Mouse (Mus musculus): ENCODE measurements around the gene Ghr. TPM values are rescaled to one million over a fixed set of nuclear protein-coding genes. Genes with fewer than 3 reads are reported as not detected.
A peak's percentile ranks its signal among the peaks of the same experiment; 100 is the strongest.

Gene Ghr
- polyA plus RNA-seq, 1 experiment from 2014 or later, result 5.9 TPM

- Histone ChIP-seq H3K4me1 (ENCODE audit: control insufficient read depth, insufficient read depth, low read length) (no peaks in the 10 kb centered on the region), H3K9me3 (replicated peaks; ENCODE audit: control insufficient read depth, low read length) (no peaks in the 10 kb centered on the region), H3K4me2 (ENCODE audit: low read length) (no peak overlapping the region), H3K27ac (ENCODE audit: low read depth, low read length) (no peak overlapping the region), H3K36me3 (ENCODE audit: control insufficient read depth, insufficient read depth, low read length) (no peaks in the 10 kb centered on the region), H3K9ac (ENCODE audit: low read length) (no peak overlapping the region), H3K27me3 (replicated peaks; ENCODE audit: control insufficient read depth, insufficient read depth, low read length) (no peaks in the 10 kb centered on the region), H3K4me3 (ENCODE audit: low read depth, low read length) (no peak overlapping the region)
- DNase-seq (ENCODE audit: low spot score) (no peak), ATAC-seq (no peak)
- 42% methylated on average over 6 of the region's 6 CpGs for WGBS
Measured at GRCm38 (mm10) chr15:3349306-3350064, 233.8 kb downstream of the Ghr start.

DNA sequence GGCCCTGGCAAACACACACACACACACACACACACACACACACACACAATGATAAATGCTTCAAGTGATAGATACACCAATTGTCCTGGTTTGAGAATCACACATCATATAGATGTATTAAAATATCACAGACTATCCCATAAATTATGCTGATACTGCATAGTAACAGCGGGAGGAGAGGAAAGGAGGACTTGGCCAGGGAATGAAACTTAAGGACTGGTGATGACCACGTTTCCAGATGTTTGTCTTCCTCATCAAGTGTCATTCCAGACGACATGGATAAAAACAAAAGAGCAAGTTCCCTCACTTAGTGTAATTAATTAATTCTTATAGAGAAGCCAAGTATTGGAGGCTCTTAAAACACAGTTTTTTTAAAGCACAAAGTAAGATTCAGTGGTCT is 236.6 kb downstream of the Ghr start:
- H3K9ac ChIP-seq (ENCODE audit: low read length), result no peak overlapping the region
- WGBS, result 78% methylated on average over 3 of the region's 3 CpGs
- no peaks in the 10 kb centered on the region for H3K36me3 ChIP-seq (ENCODE audit: control insufficient read depth, insufficient read depth, low read length)
- H3K4me3 ChIP-seq (ENCODE audit: low read depth, low read length), result no peak overlapping the region
- no peak overlapping the region for H3K27ac ChIP-seq (ENCODE audit: low read depth, low read length)
- no peak overlapping the region for H3K4me2 ChIP-seq (ENCODE audit: low read length)
- ATAC-seq (no peak), DNase-seq (ENCODE audit: low spot score) (no peak)
- no peaks in the 10 kb centered on the region for H3K27me3 ChIP-seq (replicated peaks; ENCODE audit: control insufficient read depth, insufficient read depth, low read length)
- H3K9me3 ChIP-seq (replicated peaks; ENCODE audit: control insufficient read depth, low read length), result no peaks in the 10 kb centered on the region
- H3K4me1 ChIP-seq (ENCODE audit: control insufficient read depth, insufficient read depth, low read length), result no peaks in the 10 kb centered on the region

GRCm38 (mm10) chr15:3344555-3344954 is 238.7 kb downstream of the Ghr start:
- 79% methylated on average over 4 of the region's 4 CpGs for WGBS
- H3K4me2 ChIP-seq (ENCODE audit: low read length), result no peak overlapping the region

DNA sequence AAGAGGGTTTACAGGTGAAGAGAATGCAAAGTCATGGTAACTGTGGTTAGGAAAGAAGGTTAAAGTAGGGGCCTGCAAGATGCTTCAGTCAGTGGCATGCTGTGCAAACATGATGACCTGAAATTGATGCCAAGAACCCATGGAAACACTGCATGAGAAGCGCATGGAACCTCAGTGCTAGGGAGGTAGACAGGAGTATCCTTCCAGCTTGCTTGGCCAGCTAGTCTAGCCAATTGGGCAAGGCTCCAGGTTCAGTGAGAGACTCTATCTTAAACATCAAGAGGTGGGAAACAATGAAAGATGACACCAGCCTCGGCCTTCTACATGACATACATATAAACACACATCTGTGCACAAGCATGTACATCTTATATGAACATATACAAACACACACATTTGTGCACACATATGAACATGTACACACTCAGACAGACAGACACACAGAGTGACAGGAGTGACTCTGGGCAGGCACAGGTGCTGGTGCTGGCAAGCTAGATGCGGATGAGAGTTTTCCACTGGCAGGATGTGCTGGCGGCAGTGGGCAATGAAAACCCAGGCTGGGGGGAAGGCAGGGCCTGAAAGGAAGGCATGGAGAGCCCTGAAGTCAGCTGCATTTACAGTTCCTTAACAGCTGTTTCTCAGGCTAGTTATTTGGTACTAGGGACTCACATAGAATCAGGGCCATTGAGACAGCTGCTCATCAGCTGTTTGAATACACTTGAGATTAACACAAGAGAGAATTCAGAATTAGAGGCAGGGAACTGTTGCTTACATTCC is 241.3 kb downstream of the Ghr start:
- Histone ChIP-seq H3K9me3 (replicated peaks; ENCODE audit: control insufficient read depth, low read length) (no peaks in the 10 kb centered on the region), H3K9ac (ENCODE audit: low read length) (no peak overlapping the region), H3K27ac (ENCODE audit: low read depth, low read length) (no peak overlapping the region), H3K4me3 (ENCODE audit: low read depth, low read length) (no peak overlapping the region), H3K4me1 (ENCODE audit: control insufficient read depth, insufficient read depth, low read length) (no peaks in the 10 kb centered on the region), H3K36me3 (ENCODE audit: control insufficient read depth, insufficient read depth, low read length) (no peaks in the 10 kb centered on the region), H3K27me3 (replicated peaks; ENCODE audit: control insufficient read depth, insufficient read depth, low read length) (no peaks in the 10 kb centered on the region), H3K4me2 (ENCODE audit: low read length) (no peak overlapping the region)
- peak; percentile 2 for DNase-seq (ENCODE audit: low spot score)
- ATAC-seq, result no peak
- WGBS, result 83% methylated on average over 4 of the region's 4 CpGs

More at GRCm38 (mm10) chr15:3344555-3344954, 238.7 kb downstream of the Ghr start:
- H3K36me3 ChIP-seq (ENCODE audit: control insufficient read depth, insufficient read depth, low read length), result no peaks in the 10 kb centered on the region
- ATAC-seq (no peak), DNase-seq (ENCODE audit: low spot score) (peak; percentile 28)
- no peak overlapping the region for H3K27ac ChIP-seq (ENCODE audit: low read depth, low read length)
- H3K9me3 ChIP-seq (replicated peaks; ENCODE audit: control insufficient read depth, low read length), result no peaks in the 10 kb centered on the region
- H3K9ac ChIP-seq (ENCODE audit: low read length), result no peak overlapping the region
- no peaks in the 10 kb centered on the region for H3K4me1 ChIP-seq (ENCODE audit: control insufficient read depth, insufficient read depth, low read length)
- H3K4me3 ChIP-seq (ENCODE audit: low read depth, low read length), result no peak overlapping the region
- no peaks in the 10 kb centered on the region for H3K27me3 ChIP-seq (replicated peaks; ENCODE audit: control insufficient read depth, insufficient read depth, low read length)

DNA sequence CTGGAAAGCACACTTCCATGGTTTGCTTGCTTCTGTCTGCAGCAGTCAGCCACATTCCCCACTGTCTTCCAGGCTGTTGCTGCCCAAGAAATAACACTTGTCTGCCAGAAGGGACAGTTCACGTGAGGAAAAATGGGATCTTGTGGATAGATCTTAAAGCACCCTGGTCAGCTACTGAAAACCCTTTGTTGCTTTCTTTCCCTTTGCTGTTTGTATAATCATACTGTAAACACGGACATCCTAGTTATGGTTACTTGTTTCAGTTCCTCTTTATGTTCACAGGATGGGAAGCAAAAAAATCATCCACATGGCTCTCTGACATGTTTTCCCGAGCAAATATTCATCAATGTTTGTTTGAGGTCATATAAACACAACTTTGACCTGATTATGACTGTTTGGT is 243.4 kb downstream of the Ghr start:
- H3K4me1 ChIP-seq (ENCODE audit: control insufficient read depth, insufficient read depth, low read length), result no peaks in the 10 kb centered on the region
- DNase-seq (ENCODE audit: low spot score), result no peak
- H3K27ac ChIP-seq (ENCODE audit: low read depth, low read length), result no peak overlapping the region
- WGBS, result 88% methylated on average over 3 of the region's 3 CpGs
- no peaks in the 10 kb centered on the region for H3K36me3 ChIP-seq (ENCODE audit: control insufficient read depth, insufficient read depth, low read length)
- H3K27me3 ChIP-seq (replicated peaks; ENCODE audit: control insufficient read depth, insufficient read depth, low read length), result no peaks in the 10 kb centered on the region
- H3K9ac ChIP-seq (ENCODE audit: low read length), result no peak overlapping the region
- no peaks in the 10 kb centered on the region for H3K9me3 ChIP-seq (replicated peaks; ENCODE audit: control insufficient read depth, low read length)
- no peak overlapping the region for H3K4me2 ChIP-seq (ENCODE audit: low read length)
- no peak overlapping the region for H3K4me3 ChIP-seq (ENCODE audit: low read depth, low read length)
- ATAC-seq, result no peak

GRCm38 (mm10) chr15:3332517-3332916 is 250.8 kb downstream of the Ghr start:
- ATAC-seq, result no peak
- no peak overlapping the region for H3K4me3 ChIP-seq (ENCODE audit: low read depth, low read length)
- no peak overlapping the region for H3K27ac ChIP-seq (ENCODE audit: low read depth, low read length)
- H3K4me1 ChIP-seq (ENCODE audit: control insufficient read depth, insufficient read depth, low read length), result no peaks in the 10 kb centered on the region
- H3K36me3 ChIP-seq (ENCODE audit: control insufficient read depth, insufficient read depth, low read length), result no peaks in the 10 kb centered on the region
- H3K4me2 ChIP-seq (ENCODE audit: low read length), result no peak overlapping the region
- DNase-seq (ENCODE audit: low spot score), result no peak
- no peak overlapping the region for H3K9ac ChIP-seq (ENCODE audit: low read length)
- no peaks in the 10 kb centered on the region for H3K27me3 ChIP-seq (replicated peaks; ENCODE audit: control insufficient read depth, insufficient read depth, low read length)
- WGBS, result 90% methylated on average over 4 of the region's 4 CpGs
- H3K9me3 ChIP-seq (replicated peaks; ENCODE audit: control insufficient read depth, low read length), result no peaks in the 10 kb centered on the region

- no peak for ATAC-seq
- Histone ChIP-seq H3K27me3 (replicated peaks; ENCODE audit: control insufficient read depth, insufficient read depth, low read length) (no peaks in the 10 kb centered on the region), H3K27ac (ENCODE audit: low read depth, low read length) (no peak overlapping the region), H3K9ac (ENCODE audit: low read length) (no peak overlapping the region), H3K4me1 (ENCODE audit: control insufficient read depth, insufficient read depth, low read length) (no peaks in the 10 kb centered on the region), H3K4me2 (ENCODE audit: low read length) (no peak overlapping the region), H3K9me3 (replicated peaks; ENCODE audit: control insufficient read depth, low read length) (no peaks in the 10 kb centered on the region), H3K36me3 (ENCODE audit: control insufficient read depth, insufficient read depth, low read length) (no peaks in the 10 kb centered on the region), H3K4me3 (ENCODE audit: low read depth, low read length) (no peak overlapping the region)
- WGBS, result 75% methylated on average over 2 of the region's 2 CpGs
- no peak for DNase-seq (ENCODE audit: low spot score)
Measured at GRCm38 (mm10) chr15:3331813-3332212, 251.5 kb downstream of the Ghr start.

GRCm38 (mm10) chr15:3330291-3330690 is 253.0 kb downstream of the Ghr start:
- 69% methylated on average over 1 of the region's 1 CpGs for WGBS

DNA sequence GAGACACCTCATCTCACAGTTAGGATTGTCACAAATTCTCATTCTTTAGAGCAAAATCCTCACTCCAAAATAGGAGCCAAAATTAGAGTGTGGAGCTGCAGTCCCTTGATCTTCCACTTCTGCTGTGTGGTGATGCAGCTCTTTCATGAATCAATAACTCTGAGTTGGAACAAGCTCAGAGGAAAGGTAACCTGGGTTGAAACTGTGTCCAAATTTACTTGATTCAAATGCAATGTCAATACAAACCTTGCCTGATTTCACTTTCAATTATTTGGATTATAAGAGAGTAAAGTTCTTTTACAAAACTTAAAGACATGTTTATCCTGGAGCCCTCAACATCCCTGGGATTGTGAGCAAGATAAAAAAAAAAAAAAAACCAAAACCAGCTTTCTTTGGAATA is 260.3 kb downstream of the Ghr start:
- DNase-seq (ENCODE audit: low spot score), result no peak
- Histone ChIP-seq H3K4me2 (ENCODE audit: low read length) (no peak overlapping the region), H3K4me3 (ENCODE audit: low read depth, low read length) (no peak overlapping the region), H3K9ac (ENCODE audit: low read length) (no peak overlapping the region), H3K9me3 (replicated peaks; ENCODE audit: control insufficient read depth, low read length) (no peaks in the 10 kb centered on the region), H3K36me3 (ENCODE audit: control insufficient read depth, insufficient read depth, low read length) (no peaks in the 10 kb centered on the region), H3K4me1 (ENCODE audit: control insufficient read depth, insufficient read depth, low read length) (no peaks in the 10 kb centered on the region), H3K27me3 (replicated peaks; ENCODE audit: control insufficient read depth, insufficient read depth, low read length) (no peaks in the 10 kb centered on the region), H3K27ac (ENCODE audit: low read depth, low read length) (no peak overlapping the region)
- ATAC-seq, result no peak

More at GRCm38 (mm10) chr15:3330291-3330690, 253.0 kb downstream of the Ghr start:
- no peak for DNase-seq (ENCODE audit: low spot score)
- no peaks in the 10 kb centered on the region for H3K4me1 ChIP-seq (ENCODE audit: control insufficient read depth, insufficient read depth, low read length)
- no peaks in the 10 kb centered on the region for H3K27me3 ChIP-seq (replicated peaks; ENCODE audit: control insufficient read depth, insufficient read depth, low read length)
- H3K4me3 ChIP-seq (ENCODE audit: low read depth, low read length), result no peak overlapping the region
- no peak for ATAC-seq
- no peak overlapping the region for H3K27ac ChIP-seq (ENCODE audit: low read depth, low read length)
- no peaks in the 10 kb centered on the region for H3K9me3 ChIP-seq (replicated peaks; ENCODE audit: control insufficient read depth, low read length)
- H3K36me3 ChIP-seq (ENCODE audit: control insufficient read depth, insufficient read depth, low read length), result no peaks in the 10 kb centered on the region
- H3K9ac ChIP-seq (ENCODE audit: low read length), result no peak overlapping the region
- no peak overlapping the region for H3K4me2 ChIP-seq (ENCODE audit: low read length)

All from forebrain, embryonic 14.5 days (tissue).